Mouse (Mus musculus) ES-E14 (cell line): Measurements from ENCODE around the gene Rai14.

Experiments
- CHD2 ChIP-seq: IDR thresholded peaks from 2 replicates; pipeline ENCODE4 v1.6.1; 2014; ENCODE audit warnings: mild to moderate bottlenecking, low read depth, low read length, inconsistent platforms
- ZC3H11A ChIP-seq: IDR thresholded peaks from 2 replicates; pipeline ENCODE4 v1.6.1; 2012; ENCODE audit warnings: low read depth, mild to moderate bottlenecking, inconsistent platforms, low read length, borderline replicate concordance

GRCm38 (mm10) chr15:10616001-10616400 lies 98.4 kb downstream of the Rai14 start:
- TF ChIP-seq CHD2 (no peak), ZC3H11A (no peak)
